Mouse (Mus musculus): Measurements from ENCODE around the gene 1700001J03Rik.

GRCm38 (mm10) chr5:146193360-146193759 lies 8.3 kb upstream of the 1700001J03Rik start:
- TF ChIP-seq CTCF (IDR thresholded peaks at IDR 0.05), result no peak
- TF ChIP-seq EP300 (IDR thresholded peaks at IDR 0.05), result no peak

Measured in lung, postnatal 0 days (tissue).